Mouse (Mus musculus): ENCODE data around the gene Aagab. TPM values are rescaled to one million over a fixed set of nuclear protein-coding genes. Genes with fewer than 3 reads are reported as not detected.
A peak's percentile ranks its signal among the peaks of the same experiment; 100 is the strongest.

Gene Aagab
- total and polyA plus RNA-seq, 3 experiments: 16.1 to 27.4 TPM; not detected in 1

GRCm38 (mm10) chr9:63572874-63573273 is 29.6 kb upstream of the Aagab start:
- Histone ChIP-seq H3K27me3 (ENCODE audit: control insufficient read depth in 1 of 2, insufficient read depth in 2 of 2, low read length in 2 of 2) (peaks cover 11 to 12% of the 10 kb centered on the region in 2 experiments), H3K9ac (ENCODE audit: control insufficient read depth, low read depth, low read length, poor library complexity, severe bottlenecking) (no peak overlapping the region), H3K9me3 (replicated peaks; ENCODE audit: insufficient read depth, low read length) (no peaks in the 10 kb centered on the region), H3K79me2 (ENCODE audit: control insufficient read depth, insufficient read depth, low read length, poor library complexity) (no peaks in the 10 kb centered on the region), H3K36me3 (ENCODE audit: control insufficient read depth in 1 of 2, insufficient read depth in 2 of 2, low read length in 2 of 2) (no peaks in the 10 kb centered on the region), H3K27ac (ENCODE audit: control insufficient read depth, low read depth, low read length) (no peak overlapping the region), H3K4me1 (ENCODE audit: control insufficient read depth in 1 of 2, insufficient read depth in 2 of 2, low read length in 2 of 2) (no peaks in the 10 kb centered on the region), H3K4me3 (ENCODE audit: control insufficient read depth in 1 of 2, insufficient read depth in 1 of 2, low read depth in 2 of 2, low read length in 2 of 2) (no peak overlapping the region)
- TF ChIP-seq SIN3A (IDR thresholded peaks at IDR 0.05; ENCODE audit: low read length) (no peak), MAX (IDR thresholded peaks at IDR 0.05; ENCODE audit: low read length) (no peak), MAZ (IDR thresholded peaks at IDR 0.05; ENCODE audit: low read depth, low read length) (no peak), POLR2A (IDR thresholded peaks at IDR 0.05; ENCODE audit: control insufficient read depth in 1 of 2, insufficient read depth in 1 of 2, low read depth in 1 of 2, low read length in 2 of 2, poor library complexity in 1 of 2) (no peak), ELF1 (IDR thresholded peaks at IDR 0.05; ENCODE audit: low read depth, low read length) (no peak), ZC3H11A (IDR thresholded peaks at IDR 0.05; ENCODE audit: low read depth, low read length) (peak; percentile 12; the same call in 1 of the 2 replicates), RAD21 (IDR thresholded peaks at IDR 0.05; ENCODE audit: low read depth, low read length) (peak; percentile 26), MXI1 (IDR thresholded peaks at IDR 0.05; ENCODE audit: low read depth, low read length) (no peak), TAL1 (IDR thresholded peaks at IDR 0.05; ENCODE audit: low read length) (no peak), HCFC1 (IDR thresholded peaks at IDR 0.05; ENCODE audit: low read depth, low read length) (no peak), SMC3 (IDR thresholded peaks at IDR 0.05; ENCODE audit: low read depth, low read length) (peak; percentile 37; the same call in 1 of the 2 replicates), USF2 (IDR thresholded peaks at IDR 0.05; ENCODE audit: borderline replicate concordance in 1 of 2, insufficient read depth in 1 of 2, low read depth in 1 of 2, low read length in 2 of 2) (no peak), CTCF (IDR thresholded peaks at IDR 0.05 in 2 of 3, conservative IDR thresholded peaks at IDR 0.05 in 1 of 3; ENCODE audit: control insufficient read depth in 1 of 3, insufficient read depth in 1 of 3, low read depth in 2 of 3, low read length in 3 of 3, poor library complexity in 1 of 3, severe bottlenecking in 1 of 3) (peak in 1 of 3 experiments; percentile 26; a peak in 2 of 6 replicates)
- DNase-seq (ENCODE audit: low read depth, low spot score): no peak

- Histone ChIP-seq H3K27me3 (ENCODE audit: control insufficient read depth in 1 of 2, insufficient read depth in 2 of 2, low read length in 2 of 2) (peaks cover 0 to 5% of the 10 kb centered on the region in 2 experiments), H3K9ac (ENCODE audit: control insufficient read depth, low read depth, low read length, poor library complexity, severe bottlenecking) (no peak overlapping the region), H3K4me3 (ENCODE audit: control insufficient read depth in 1 of 2, insufficient read depth in 1 of 2, low read depth in 2 of 2, low read length in 2 of 2) (no peak overlapping the region), H3K9me3 (replicated peaks; ENCODE audit: insufficient read depth, low read length) (no peaks in the 10 kb centered on the region), H3K79me2 (ENCODE audit: control insufficient read depth, insufficient read depth, low read length, poor library complexity) (no peaks in the 10 kb centered on the region), H3K36me3 (ENCODE audit: control insufficient read depth in 1 of 2, insufficient read depth in 2 of 2, low read length in 2 of 2) (no peaks in the 10 kb centered on the region), H3K27ac (ENCODE audit: control insufficient read depth, low read depth, low read length) (no peak overlapping the region), H3K4me1 (ENCODE audit: control insufficient read depth in 1 of 2, insufficient read depth in 2 of 2, low read length in 2 of 2) (no peaks in the 10 kb centered on the region; a peak in 1 of 4 replicates)
- TF ChIP-seq EP300 (IDR thresholded peaks at IDR 0.05; ENCODE audit: low read depth in 1 of 2, low read length in 2 of 2) (no peak), SMC3 (IDR thresholded peaks at IDR 0.05; ENCODE audit: low read depth, low read length) (no peak), KAT2A (conservative IDR thresholded peaks at IDR 0.05; ENCODE audit: low read depth, low read length) (no peak), RAD21 (IDR thresholded peaks at IDR 0.05; ENCODE audit: low read depth, low read length) (no peak), CHD2 (IDR thresholded peaks at IDR 0.05; ENCODE audit: low read length) (no peak), ZMIZ1 (IDR thresholded peaks at IDR 0.05; ENCODE audit: low read depth, low read length) (no peak), NELFE (IDR thresholded peaks at IDR 0.05; ENCODE audit: low read depth, low read length) (no peak), POLR2A (IDR thresholded peaks at IDR 0.05; ENCODE audit: control insufficient read depth in 1 of 2, insufficient read depth in 1 of 2, low read depth in 1 of 2, low read length in 2 of 2, poor library complexity in 1 of 2) (no peak), TAL1 (IDR thresholded peaks at IDR 0.05; ENCODE audit: low read length) (no peak), TCF12 (IDR thresholded peaks at IDR 0.05; ENCODE audit: low read depth, low read length) (no peak), MYB (IDR thresholded peaks at IDR 0.05; ENCODE audit: low read depth, low read length) (no peak), GATA1 (IDR thresholded peaks at IDR 0.05; ENCODE audit: low read depth, low read length) (no peak), USF2 (IDR thresholded peaks at IDR 0.05; ENCODE audit: borderline replicate concordance in 1 of 2, insufficient read depth in 1 of 2, low read depth in 1 of 2, low read length in 2 of 2) (no peak), MAFK (IDR thresholded peaks at IDR 0.05; ENCODE audit: borderline replicate concordance, low read depth, low read length) (no peak)
- no peak for DNase-seq (ENCODE audit: low read depth, low spot score)
Observed at GRCm38 (mm10) chr9:63577469-63577868, 25.0 kb upstream of the Aagab start.
